Mouse (Mus musculus) limb, embryonic 11.5 days (tissue): ENCODE measurements around the gene Pate2. TPM values are rescaled to one million over a fixed set of nuclear protein-coding genes. Genes with fewer than 3 reads are reported as not detected.

ENCODE experiments used
- ATAC-seq: fragments of 200-750 bp; cut with Nextera tagmentation; 2 replicates; pipeline ENCODE4 v1.8.0; 2017; ENCODE audit warnings: low read depth; ENCODE audit not compliant: insufficient number of reproducible peaks, low FRiP score, low TSS enrichment
- DNase-seq: peaks from one replicate; pipeline ENCODE4 v3.0.0-alpha.2; 2015; ENCODE audit warnings: low spot score
- H3K27ac ChIP-seq: fragments of 300-500 bp; sonication (generic); replicated peaks from 2 replicates; pipeline ENCODE4 v1.5.1; 2014; ENCODE audit warnings: low read depth, mild to moderate bottlenecking, low read length
- H3K27me3 ChIP-seq: fragments of 300-500 bp; sonication (generic); 2 replicates; pipeline ENCODE4 v1.6.1; 2014; ENCODE audit warnings: mild to moderate bottlenecking, low read length, mixed read lengths; ENCODE audit not compliant: control insufficient read depth, insufficient read depth
- H3K36me3 ChIP-seq: fragments of 300-500 bp; sonication (generic); 2 replicates; pipeline ENCODE4 v1.6.1; 2014; ENCODE audit warnings: mild to moderate bottlenecking, low read length, moderate library complexity, mixed read lengths; ENCODE audit not compliant: control insufficient read depth, insufficient read depth
- H3K4me1 ChIP-seq: fragments of 300-500 bp; sonication (generic); 2 replicates; pipeline ENCODE4 v1.6.1; 2014; ENCODE audit warnings: low read length, mixed read lengths; ENCODE audit not compliant: control insufficient read depth, insufficient read depth
- H3K4me2 ChIP-seq: fragments of 300-500 bp; sonication (generic); 2 replicates; pipeline ENCODE4 v1.6.1; 2014; ENCODE audit warnings: low read depth, mild to moderate bottlenecking, moderate library complexity; ENCODE audit not compliant: severe bottlenecking
- H3K4me3 ChIP-seq: fragments of 300-500 bp; sonication (generic); 2 replicates; pipeline ENCODE4 v1.5.1; 2014; ENCODE audit warnings: low read depth, low read length
- H3K9ac ChIP-seq: fragments of 300-500 bp; sonication (generic); 2 replicates; pipeline ENCODE4 v1.6.1; 2014; ENCODE audit warnings: mild to moderate bottlenecking, low read length
- H3K9me3 ChIP-seq: fragments of 300-500 bp; sonication (generic); 2 replicates; pipeline ENCODE4 v1.6.1; 2016; ENCODE audit warnings: low read length; ENCODE audit not compliant: control insufficient read depth
- WGBS: fragments of 180-500 bp; shearing (Covaris S2); extraction: QIAGEN DNeasy Blood & Tissue Kit; methylation state at CpG from one replicate; pipeline ENCODE4 v1.1.7; 2014; 5-methylcytosine and 5-hydroxymethylcytosine counted together
- polyA plus RNA-seq: library from polyadenylated mRNA; unstranded; fragments of >200 nt; fragmentation: Nextera tagmentation; extraction: Ambion mirVana; gene quantifications from 2 replicates; pipeline ENCODE4 v1.2.1, GENCODE M21; 2014

Pate2 gene
- polyA plus RNA-seq, 1 experiment from 2014 or later: 0.43 TPM

- DNase-seq (peak; percentile 92), ATAC-seq (peak; percentile 89)
- Histone ChIP-seq H3K4me1 (peaks cover 7% of the 10 kb centered on the region), H3K27me3 (no peaks in the 10 kb centered on the region; the same call in 1 of the 2 replicates), H3K36me3 (peaks cover 3% of the 10 kb centered on the region; the same call in 1 of the 2 replicates), H3K27ac (no peak overlapping the region), H3K4me2 (peak overlapping the region; percentile 89), H3K9ac (peak overlapping the region; percentile 68), H3K4me3 (peak overlapping the region; percentile 57), H3K9me3 (no peaks in the 10 kb centered on the region)
- 1% methylated on average over 31 of the region's 31 CpGs for WGBS
Measured at GRCm38 (mm10) chr9:35559009-35559890, 10.8 kb upstream of the Pate2 start.

- DNase-seq: no peak
- no peak for ATAC-seq
- WGBS: 96% methylated on average over 11 of the region's 11 CpGs
- Histone ChIP-seq H3K4me1 (peaks cover 7% of the 10 kb centered on the region), H3K4me2 (no peak overlapping the region), H3K9me3 (no peaks in the 10 kb centered on the region), H3K36me3 (peaks cover 8% of the 10 kb centered on the region; the same call in 1 of the 2 replicates), H3K4me3 (no peak overlapping the region), H3K27me3 (no peaks in the 10 kb centered on the region; the same call in 1 of the 2 replicates), H3K9ac (no peak overlapping the region), H3K27ac (no peak overlapping the region)
Measured at GRCm38 (mm10) chr9:35561076-35561475, 9.0 kb upstream of the Pate2 start.

GRCm38 (mm10) chr9:35561583-35561982 is 8.5 kb upstream of the Pate2 start:
- H3K4me1 ChIP-seq: peaks cover 7% of the 10 kb centered on the region
- H3K4me2 ChIP-seq: no peak overlapping the region
- no peak for ATAC-seq
- DNase-seq: peak; percentile 14
- H3K27ac ChIP-seq: no peak overlapping the region
- H3K4me3 ChIP-seq: no peak overlapping the region
- H3K27me3 ChIP-seq: no peaks in the 10 kb centered on the region; the same call in 1 of the 2 replicates
- no peaks in the 10 kb centered on the region for H3K9me3 ChIP-seq
- 93% methylated on average over 6 of the region's 6 CpGs for WGBS
- H3K36me3 ChIP-seq: peaks cover 8% of the 10 kb centered on the region; the same call in 1 of the 2 replicates
- H3K9ac ChIP-seq: no peak overlapping the region

- H3K9me3 ChIP-seq: no peaks in the 10 kb centered on the region
- H3K27me3 ChIP-seq: no peaks in the 10 kb centered on the region
- no peak overlapping the region for H3K9ac ChIP-seq
- ATAC-seq (no peak), DNase-seq (no peak)
- peaks cover 3% of the 10 kb centered on the region; the same call in 1 of the 2 replicates for H3K4me1 ChIP-seq
- no peak overlapping the region for H3K4me2 ChIP-seq
- H3K36me3 ChIP-seq: peaks cover 8% of the 10 kb centered on the region; the same call in 1 of the 2 replicates
- no peak overlapping the region for H3K27ac ChIP-seq
- WGBS: 93% methylated on average over 5 of the region's 5 CpGs
- H3K4me3 ChIP-seq: no peak overlapping the region
Measured at GRCm38 (mm10) chr9:35564536-35565240, 5.4 kb upstream of the Pate2 start.

- no peaks in the 10 kb centered on the region for H3K4me1 ChIP-seq
- DNase-seq: no peak
- no peaks in the 10 kb centered on the region for H3K27me3 ChIP-seq
- no peak overlapping the region for H3K4me2 ChIP-seq
- no peak overlapping the region for H3K9ac ChIP-seq
- no peak overlapping the region for H3K4me3 ChIP-seq
- peaks cover 4% of the 10 kb centered on the region; the same call in 1 of the 2 replicates for H3K36me3 ChIP-seq
- H3K9me3 ChIP-seq: no peaks in the 10 kb centered on the region
- H3K27ac ChIP-seq: no peak overlapping the region
- ATAC-seq: no peak
- 88% methylated on average over 3 of the region's 3 CpGs for WGBS
Measured at GRCm38 (mm10) chr9:35567995-35568394, 2.1 kb upstream of the Pate2 start.

- H3K4me2 ChIP-seq: peak overlapping the region; percentile 42
- no peaks in the 10 kb centered on the region for H3K27me3 ChIP-seq
- peak overlapping the region; percentile 65 for H3K4me3 ChIP-seq
- 19% methylated on average over 5 of the region's 5 CpGs for WGBS
- peak overlapping the region; percentile 77; the same call in 1 of the 2 replicates for H3K9ac ChIP-seq
- ATAC-seq (no peak), DNase-seq (no peak)
- no peak overlapping the region for H3K27ac ChIP-seq
- H3K36me3 ChIP-seq: no peaks in the 10 kb centered on the region; the same call in 1 of the 2 replicates
- H3K9me3 ChIP-seq: no peaks in the 10 kb centered on the region
- no peaks in the 10 kb centered on the region for H3K4me1 ChIP-seq
Measured at GRCm38 (mm10) chr9:35570663-35571062, 579 bp downstream of the Pate2 start.

- Histone ChIP-seq H3K36me3 (no peaks in the 10 kb centered on the region), H3K9me3 (no peaks in the 10 kb centered on the region)
- 3% methylated on average over 32 of the region's 32 CpGs for WGBS
Measured at GRCm38 (mm10) chr9:35574416-35574815, 4.3 kb downstream of the Pate2 start.

GRCm38 (mm10) chr9:35587674-35588073 is 17.6 kb downstream of the Pate2 start:
- no peak for ATAC-seq
- H3K27me3 ChIP-seq: no peaks in the 10 kb centered on the region
- no peaks in the 10 kb centered on the region for H3K4me1 ChIP-seq
- 17% methylated on average over 1 of the region's 1 CpGs for WGBS
- no peak overlapping the region for H3K4me2 ChIP-seq
- H3K9ac ChIP-seq: no peak overlapping the region
- no peak overlapping the region for H3K27ac ChIP-seq
- DNase-seq: no peak
- no peaks in the 10 kb centered on the region for H3K9me3 ChIP-seq
- no peak overlapping the region for H3K4me3 ChIP-seq
- H3K36me3 ChIP-seq: no peaks in the 10 kb centered on the region

More at GRCm38 (mm10) chr9:35574416-35574815, 4.3 kb downstream of the Pate2 start:
- H3K27ac ChIP-seq: no peak overlapping the region
- no peaks in the 10 kb centered on the region for H3K27me3 ChIP-seq
- peak overlapping the region; percentile 50 for H3K4me2 ChIP-seq
- no peak overlapping the region for H3K9ac ChIP-seq
- ATAC-seq (no peak), DNase-seq (peak; percentile 39)
- H3K4me1 ChIP-seq: no peaks in the 10 kb centered on the region
- peak overlapping the region; percentile 24 for H3K4me3 ChIP-seq
